Mouse (Mus musculus) olfactory bulb, adult 2 months (tissue): ENCODE data around the gene Nhlrc2. TPM values are rescaled to one million over a fixed set of nuclear protein-coding genes. Genes with fewer than 3 reads are reported as not detected.

Experiments
- H3K27ac ChIP-seq: fragments of 200-500 bp; 2 replicates; pipeline ENCODE4 v1.5.1; 2012; ENCODE audit warnings: low read depth, low read length; ENCODE audit not compliant: insufficient read depth
- H3K4me1 ChIP-seq: fragments of 200-500 bp; 2 replicates; pipeline ENCODE4 v1.6.1; 2012; ENCODE audit warnings: low read length; ENCODE audit not compliant: control insufficient read depth, insufficient read depth
- H3K4me3 ChIP-seq: fragments of 200-500 bp; 2 replicates; pipeline ENCODE4 v1.5.1; 2012; ENCODE audit warnings: mild to moderate bottlenecking, low read depth, low read length, moderate library complexity; ENCODE audit not compliant: insufficient read depth
- CTCF ChIP-seq: fragments of 200-500 bp; IDR thresholded peaks from 2 replicates; pipeline ENCODE4 v1.5.1; 2012; ENCODE audit warnings: low read depth, mild to moderate bottlenecking, low read length, moderate library complexity; ENCODE audit not compliant: insufficient read depth
- POLR2A ChIP-seq: fragments of 200-500 bp; IDR thresholded peaks from 2 replicates; pipeline ENCODE4 v1.6.1; 2012; ENCODE audit warnings: mild to moderate bottlenecking, low read depth, low read length, moderate library complexity; ENCODE audit not compliant: insufficient read depth
- WGBS: fragments of 180-500 bp; shearing (Covaris S2); methylation state at CpG from one replicate; pipeline ENCODE4 v1.1.7; 2018; 5-methylcytosine and 5-hydroxymethylcytosine counted together
- polyA plus RNA-seq: library from polyadenylated mRNA; stranded (reverse); fragments of >200 nt; gene quantifications from 2 replicates; pipeline ENCODE4 v1.2.4, GENCODE M21; 2012; ENCODE audit warnings: low replicate concordance; ENCODE audit not compliant: missing spikeins, insufficient read depth, insufficient read length

Nhlrc2 gene
- polyA plus RNA-seq, 1 experiment, result not detected

GRCm38 (mm10) chr19:56562433-56563138 lies 14.5 kb downstream of the Nhlrc2 start:
- WGBS, result 91% methylated on average over 9 of the region's 9 CpGs
- H3K27ac ChIP-seq, result no peak overlapping the region
- no peak overlapping the region for H3K4me3 ChIP-seq
- no peak for TF ChIP-seq CTCF
- no peak for TF ChIP-seq POLR2A
- H3K4me1 ChIP-seq, result no peaks in the 10 kb centered on the region

GRCm38 (mm10) chr19:56563469-56563868 lies 15.4 kb downstream of the Nhlrc2 start:
- no peaks in the 10 kb centered on the region for H3K4me1 ChIP-seq
- 86% methylated on average over 3 of the region's 3 CpGs for WGBS
- H3K27ac ChIP-seq, result no peak overlapping the region
- TF ChIP-seq POLR2A, result no peak
- no peak overlapping the region for H3K4me3 ChIP-seq

- TF ChIP-seq POLR2A (no peak), CTCF (no peak)
- H3K4me3 ChIP-seq, result no peak overlapping the region
- 59% methylated on average over 6 of the region's 6 CpGs for WGBS
- no peak overlapping the region for H3K27ac ChIP-seq
- no peaks in the 10 kb centered on the region for H3K4me1 ChIP-seq
Observed at GRCm38 (mm10) chr19:56565358-56565757, 17.3 kb downstream of the Nhlrc2 start.

GRCm38 (mm10) chr19:56566041-56566440 lies 18.0 kb downstream of the Nhlrc2 start:
- WGBS, result 87% methylated on average over 4 of the region's 4 CpGs
- Histone ChIP-seq H3K4me3 (no peak overlapping the region), H3K27ac (no peak overlapping the region), H3K4me1 (no peaks in the 10 kb centered on the region)
- TF ChIP-seq POLR2A, result no peak
- no peak for TF ChIP-seq CTCF

GRCm38 (mm10) chr19:56566940-56567339 lies 18.9 kb downstream of the Nhlrc2 start:
- no peak overlapping the region for H3K27ac ChIP-seq
- H3K4me1 ChIP-seq, result no peaks in the 10 kb centered on the region
- no peak for TF ChIP-seq POLR2A
- no peak for TF ChIP-seq CTCF
- H3K4me3 ChIP-seq, result no peak overlapping the region
- WGBS, result 94% methylated on average over 6 of the region's 6 CpGs

GRCm38 (mm10) chr19:56570781-56571180 lies 22.7 kb downstream of the Nhlrc2 start:
- TF ChIP-seq CTCF (no peak), POLR2A (no peak)
- no peaks in the 10 kb centered on the region for H3K4me1 ChIP-seq
- H3K4me3 ChIP-seq, result no peak overlapping the region
- WGBS, result 92% methylated on average over 8 of the region's 8 CpGs
- no peak overlapping the region for H3K27ac ChIP-seq

- WGBS, result 76% methylated on average over 2 of the region's 2 CpGs
- no peak overlapping the region for H3K4me3 ChIP-seq
- H3K27ac ChIP-seq, result no peak overlapping the region
- no peaks in the 10 kb centered on the region for H3K4me1 ChIP-seq
- no peak for TF ChIP-seq POLR2A
- TF ChIP-seq CTCF, result no peak
Observed at GRCm38 (mm10) chr19:56571234-56571633, 23.2 kb downstream of the Nhlrc2 start.

GRCm38 (mm10) chr19:56571913-56572312 lies 23.9 kb downstream of the Nhlrc2 start:
- TF ChIP-seq CTCF (no peak), POLR2A (no peak)
- Histone ChIP-seq H3K4me3 (no peak overlapping the region), H3K4me1 (no peaks in the 10 kb centered on the region), H3K27ac (no peak overlapping the region)
- WGBS, result 87% methylated on average over 5 of the region's 5 CpGs

- H3K4me1 ChIP-seq, result no peaks in the 10 kb centered on the region
- WGBS, result 66% methylated on average over 6 of the region's 6 CpGs
- H3K27ac ChIP-seq, result no peak overlapping the region
- no peak overlapping the region for H3K4me3 ChIP-seq
- TF ChIP-seq POLR2A (no peak), CTCF (no peak)
Observed at GRCm38 (mm10) chr19:56573184-56573583, 25.1 kb downstream of the Nhlrc2 start.
